17 mouse cellular contexts compared by ENCODE assay signal in the genomic region with DNA sequence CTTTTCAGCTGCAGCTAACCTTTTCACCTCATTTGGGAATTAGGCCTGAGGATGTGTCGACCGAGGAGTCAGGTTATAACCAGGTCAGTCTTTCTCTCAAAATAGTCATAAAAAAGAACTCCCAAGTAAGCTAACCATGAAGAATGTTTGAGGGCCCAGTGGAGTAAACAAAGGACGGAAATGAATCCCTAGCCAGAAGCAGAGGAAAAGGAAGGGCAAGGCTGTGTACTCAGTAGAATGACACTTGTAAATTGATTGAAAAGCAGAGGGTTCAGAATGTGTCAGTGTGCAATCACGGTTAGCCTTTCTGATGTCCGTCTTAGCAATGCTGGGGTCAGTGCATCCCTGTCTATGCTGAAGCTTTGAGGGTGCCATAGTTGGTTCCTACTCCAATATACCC.
DNase-seq lines count a peak whose midpoint lies in the region; ATAC-seq lines count a peak whose summit lies in the region.
"Had no signal": no experiment of that assay in that cellular context is flagged by ENCODE, and none has a peak within 500 bp of the region (broad histone marks: within the 10 kb centered on the region; RNA-seq: fewer than 3 reads in every experiment).

No protein-coding gene starts in this region.

- WGBS in heart, embryonic 11.5 days (ENCODE audit: insufficient replicate concordance): 59% methylated on average over 5 of the region's 5 CpGs

- no peak overlapping the region for H3K4me2 ChIP-seq in heart, embryonic 11.5 days
- H3K4me2 ChIP-seq: forebrain, embryonic 13.5 days; liver, embryonic 13.5 days had no signal

- H3K4me3 ChIP-seq in heart, embryonic 11.5 days (ENCODE audit: low read depth, low read length): no peak overlapping the region
- H3K4me3 ChIP-seq: embryonic facial prominence, embryonic 10.5 days; forebrain, embryonic 13.5 days; liver, embryonic 13.5 days had no signal

- no peaks in the 10 kb centered on the region for H3K36me3 ChIP-seq in heart, embryonic 11.5 days (ENCODE audit: control insufficient read depth, insufficient read depth, low read length)
- H3K36me3 ChIP-seq: embryonic facial prominence, embryonic 10.5 days; G1E; liver, embryonic 13.5 days had no signal

- no peak overlapping the region for H3K9ac ChIP-seq in heart, embryonic 11.5 days (ENCODE audit: low read depth, low read length)
- H3K9ac ChIP-seq: forebrain, embryonic 13.5 days; liver, embryonic 13.5 days had no signal

- no peak for ATAC-seq in heart, embryonic 11.5 days (replicated peaks; ENCODE audit: insufficient number of reproducible peaks, low FRiP score, low TSS enrichment)
- ATAC-seq in activated CD4-positive, CD25-positive, alpha-beta regulatory T cell, adult 4 months: no peak
- ATAC-seq: forebrain, embryonic 13.5 days had no signal

- H3K27ac ChIP-seq in heart, embryonic 11.5 days (ENCODE audit: low read depth, low read length): no peak overlapping the region
- H3K27ac ChIP-seq: embryonic facial prominence, embryonic 10.5 days; forebrain, embryonic 13.5 days; liver, embryonic 13.5 days; stomach, postnatal 0 days had no signal

- no peaks in the 10 kb centered on the region for H3K4me1 ChIP-seq in heart, embryonic 11.5 days (ENCODE audit: control insufficient read depth, insufficient read depth, low read length)
- H3K4me1 ChIP-seq: forebrain, embryonic 13.5 days; liver, embryonic 13.5 days had no signal

- no peaks in the 10 kb centered on the region for H3K9me3 ChIP-seq in heart, embryonic 11.5 days (replicated peaks; ENCODE audit: control insufficient read depth, low read length)
- H3K9me3 ChIP-seq: embryonic facial prominence, embryonic 10.5 days; forebrain, embryonic 13.5 days; G1E; liver, embryonic 13.5 days had no signal

- DNase-seq in heart, adult 11 months: peak; percentile 90
- peak; percentile 2 to 33 for DNase-seq in kidney, adult 8-10 months
- no peak for DNase-seq in kidney, postnatal 10 days
- DNase-seq in embryo, embryonic 9.5 days (ENCODE audit: extremely low spot score): peak; percentile 11
- DNase-seq in lung, postnatal 10 days: peak; percentile 37
- no peak for DNase-seq in gastrocnemius, postnatal 25 days
- DNase-seq: adrenal gland, postnatal 25 days; cerebellum, adult 11-12 months; cerebellum, postnatal 14 days; gastrocnemius, postnatal 14 days; liver, embryonic 13.5 days had no signal

- no peaks in the 10 kb centered on the region for H3K27me3 ChIP-seq in heart, embryonic 11.5 days (ENCODE audit: control insufficient read depth, insufficient read depth, low read length)
- H3K27me3 ChIP-seq: forebrain, embryonic 13.5 days; liver, embryonic 13.5 days had no signal

Comparison
In these comparisons a context has a peak if more than half of its experiments do, and no peak if none do; other contexts are left out.
1. DNase-seq: peak in heart, adult 11 months (single experiment), kidney, adult 8-10 months (2 of 2), embryo, embryonic 9.5 days (single experiment) and lung, postnatal 10 days (single experiment); none in kidney, postnatal 10 days (single experiment) and gastrocnemius, postnatal 25 days (single experiment).